Mouse (Mus musculus): ENCODE data around the gene Kif2a. TPM values are rescaled to one million over a fixed set of nuclear protein-coding genes. Genes with fewer than 3 reads are reported as not detected.

Gene Kif2a
- polyA plus RNA-seq, 2 experiments, result 16.2 to 19.2 TPM

- H3K27ac ChIP-seq, result no peak overlapping the region
- no peaks in the 10 kb centered on the region for H3K27me3 ChIP-seq (ENCODE audit: control insufficient read depth, insufficient read depth, low read length)
- no peaks in the 10 kb centered on the region for H3K4me1 ChIP-seq (replicated peaks; ENCODE audit: control insufficient read depth in 2 of 2, insufficient read depth in 2 of 2, low read length in 1 of 2)
- ATAC-seq (ENCODE audit: insufficient read depth), result no peak
- no peak overlapping the region for H3K4me3 ChIP-seq (ENCODE audit: insufficient read depth in 1 of 2, low read depth in 2 of 2, low read length in 2 of 2)
- WGBS (ENCODE audit: insufficient replicate concordance), result 83% methylated on average over 3 of the region's 3 CpGs
- DNase-seq (ENCODE audit: low read depth in 3 of 3, low spot score in 3 of 3), result no peak
- no peaks in the 10 kb centered on the region for H3K9me3 ChIP-seq (ENCODE audit: control insufficient read depth, low read length)
- H3K9ac ChIP-seq (replicated peaks), result no peak overlapping the region
- TF ChIP-seq CTCF (IDR thresholded peaks at IDR 0.05; ENCODE audit: low read depth) (no peak), EP300 (IDR thresholded peaks at IDR 0.05; ENCODE audit: low read depth) (no peak)
- H3K36me3 ChIP-seq (replicated peaks; ENCODE audit: control insufficient read depth, insufficient read depth, low read depth), result peaks cover 57% of the 10 kb centered on the region
- no peak overlapping the region for H3K4me2 ChIP-seq (ENCODE audit: low read depth)
Observed at GRCm38 (mm10) chr13:106954880-106955279, 67.0 kb downstream of the Kif2a start.

GRCm38 (mm10) chr13:106947583-106947982 lies 74.3 kb downstream of the Kif2a start:
- H3K4me1 ChIP-seq (replicated peaks; ENCODE audit: control insufficient read depth in 2 of 2, insufficient read depth in 2 of 2, low read length in 1 of 2), result peaks cover 2 to 9% of the 10 kb centered on the region in 2 experiments
- ATAC-seq (ENCODE audit: insufficient read depth), result peak; percentile 0; the same call in 1 of the 2 replicates
- H3K36me3 ChIP-seq (replicated peaks; ENCODE audit: control insufficient read depth, insufficient read depth, low read depth), result peaks cover 28% of the 10 kb centered on the region
- H3K9me3 ChIP-seq (ENCODE audit: control insufficient read depth, low read length), result no peaks in the 10 kb centered on the region
- no peak for DNase-seq (ENCODE audit: low read depth in 3 of 3, low spot score in 3 of 3)
- H3K4me3 ChIP-seq (ENCODE audit: insufficient read depth in 1 of 2, low read depth in 2 of 2, low read length in 2 of 2), result peak overlapping the region; percentile 67 to 99
- 1% methylated on average over 6 of the region's 6 CpGs for WGBS (ENCODE audit: insufficient replicate concordance)
- TF ChIP-seq CTCF (IDR thresholded peaks at IDR 0.05; ENCODE audit: low read depth), result no peak
- TF ChIP-seq EP300 (IDR thresholded peaks at IDR 0.05; ENCODE audit: low read depth), result no peak
- H3K27ac ChIP-seq, result no peak overlapping the region; the same call in 1 of the 2 replicates
- H3K9ac ChIP-seq (replicated peaks), result peak overlapping the region; percentile 94
- H3K4me2 ChIP-seq (ENCODE audit: low read depth), result peak overlapping the region; percentile 86
- no peaks in the 10 kb centered on the region for H3K27me3 ChIP-seq (ENCODE audit: control insufficient read depth, insufficient read depth, low read length)

- peak within 1 kb of the TSS; percentile 67 to 99 for H3K4me3 ChIP-seq (ENCODE audit: insufficient read depth in 1 of 2, low read depth in 2 of 2, low read length in 2 of 2)
- peak within 1 kb of the TSS; percentile 94 for H3K9ac ChIP-seq (replicated peaks)
- H3K27me3 ChIP-seq (ENCODE audit: control insufficient read depth, insufficient read depth, low read length), result no peaks in the 10 kb centered on the region
- ATAC-seq (ENCODE audit: insufficient read depth) (peak; percentile 99), DNase-seq (ENCODE audit: low read depth in 3 of 3, low spot score in 3 of 3) (peak; percentile 85 to 88 (median 85))
- H3K36me3 ChIP-seq (replicated peaks; ENCODE audit: control insufficient read depth, insufficient read depth, low read depth), result peaks cover 21% of the 10 kb centered on the region
- WGBS (ENCODE audit: insufficient replicate concordance), result under 1% methylated on average over 68 of the region's 68 CpGs
- peaks cover 2 to 9% of the 10 kb centered on the region in 2 experiments for H3K4me1 ChIP-seq (replicated peaks; ENCODE audit: control insufficient read depth in 2 of 2, insufficient read depth in 2 of 2, low read length in 1 of 2)
- TF ChIP-seq EP300 (IDR thresholded peaks at IDR 0.05; ENCODE audit: low read depth) (no peak), CTCF (IDR thresholded peaks at IDR 0.05; ENCODE audit: low read depth) (no peak)
- peak within 1 kb of the TSS; percentile 64 for H3K27ac ChIP-seq
- H3K4me2 ChIP-seq (ENCODE audit: low read depth), result peak within 1 kb of the TSS; percentile 86
- H3K9me3 ChIP-seq (ENCODE audit: control insufficient read depth, low read length), result no peaks in the 10 kb centered on the region
Observed at GRCm38 (mm10) chr13:106946594-106947540, 75.1 kb downstream of the Kif2a start, which contains the start of gene Dimt1. Gene Dimt1, plus strand, starts transcription at chr13:106947127.

- ATAC-seq (ENCODE audit: insufficient read depth), result no peak
- no peak overlapping the region for H3K27ac ChIP-seq
- TF ChIP-seq EP300 (IDR thresholded peaks at IDR 0.05; ENCODE audit: low read depth) (no peak), CTCF (IDR thresholded peaks at IDR 0.05; ENCODE audit: low read depth) (no peak)
- no peaks in the 10 kb centered on the region for H3K27me3 ChIP-seq (ENCODE audit: control insufficient read depth, insufficient read depth, low read length)
- peaks cover 15% of the 10 kb centered on the region for H3K36me3 ChIP-seq (replicated peaks; ENCODE audit: control insufficient read depth, insufficient read depth, low read depth)
- peaks cover 4% of the 10 kb centered on the region; the same call in 1 of the 2 replicates for H3K9me3 ChIP-seq (ENCODE audit: control insufficient read depth, low read length)
- no peak overlapping the region for H3K9ac ChIP-seq (replicated peaks)
- no peak overlapping the region for H3K4me2 ChIP-seq (ENCODE audit: low read depth)
- DNase-seq (ENCODE audit: low read depth in 3 of 3, low spot score in 3 of 3), result no peak
- WGBS (ENCODE audit: insufficient replicate concordance), result 66% methylated on average over 9 of the region's 9 CpGs
- peaks cover 2 to 9% of the 10 kb centered on the region in 2 experiments for H3K4me1 ChIP-seq (replicated peaks; ENCODE audit: control insufficient read depth in 2 of 2, insufficient read depth in 2 of 2, low read length in 1 of 2)
- H3K4me3 ChIP-seq (ENCODE audit: insufficient read depth in 1 of 2, low read depth in 2 of 2, low read length in 2 of 2), result no peak overlapping the region
Observed at GRCm38 (mm10) chr13:106945518-106945917, 76.4 kb downstream of the Kif2a start.

GRCm38 (mm10) chr13:106942721-106943120 lies 79.2 kb downstream of the Kif2a start:
- no peak for DNase-seq (ENCODE audit: low read depth in 3 of 3, low spot score in 3 of 3)
- H3K27ac ChIP-seq, result no peak overlapping the region
- H3K9ac ChIP-seq (replicated peaks), result no peak overlapping the region
- peaks cover 4% of the 10 kb centered on the region; the same call in 1 of the 2 replicates for H3K9me3 ChIP-seq (ENCODE audit: control insufficient read depth, low read length)
- no peak for TF ChIP-seq CTCF (IDR thresholded peaks at IDR 0.05; ENCODE audit: low read depth)
- TF ChIP-seq EP300 (IDR thresholded peaks at IDR 0.05; ENCODE audit: low read depth), result no peak
- H3K4me2 ChIP-seq (ENCODE audit: low read depth), result no peak overlapping the region
- H3K36me3 ChIP-seq (replicated peaks; ENCODE audit: control insufficient read depth, insufficient read depth, low read depth), result no peaks in the 10 kb centered on the region
- no peaks in the 10 kb centered on the region for H3K27me3 ChIP-seq (ENCODE audit: control insufficient read depth, insufficient read depth, low read length)
- ATAC-seq (ENCODE audit: insufficient read depth), result no peak
- WGBS (ENCODE audit: insufficient replicate concordance), result 45% methylated on average over 1 of the region's 1 CpGs
- peaks cover 0 to 4% of the 10 kb centered on the region in 2 experiments; a peak in 2 of 4 replicates for H3K4me1 ChIP-seq (replicated peaks; ENCODE audit: control insufficient read depth in 2 of 2, insufficient read depth in 2 of 2, low read length in 1 of 2)
- H3K4me3 ChIP-seq (ENCODE audit: insufficient read depth in 1 of 2, low read depth in 2 of 2, low read length in 2 of 2), result no peak overlapping the region
